Mouse (Mus musculus): ENCODE measurements around the gene Slc38a3. TPM values are rescaled to one million over a fixed set of nuclear protein-coding genes. Genes with fewer than 3 reads are reported as not detected.

The Slc38a3 gene
- total RNA-seq, 2 experiments from 2014 or later = 74.7 to 76.2 TPM

DNA sequence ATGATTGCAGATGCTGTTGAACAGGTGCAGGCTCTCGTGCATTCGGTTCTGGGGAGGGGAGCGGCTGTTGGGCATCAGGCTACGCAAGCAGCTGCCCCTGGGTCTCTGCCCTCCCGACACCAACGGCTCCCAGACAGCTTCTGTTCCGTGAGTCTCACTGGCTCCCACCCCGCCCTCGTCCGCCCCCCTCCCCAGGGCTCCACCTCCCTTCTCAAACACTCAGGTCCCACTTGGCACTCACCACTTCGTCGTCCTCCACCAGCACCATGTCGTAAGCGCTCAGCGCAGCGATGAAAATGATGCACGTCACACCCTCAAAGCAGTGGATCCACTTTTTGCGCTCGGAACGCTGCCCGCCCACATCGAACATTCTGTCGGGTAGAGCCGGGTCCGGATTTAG, 7.0 kb upstream of the Slc38a3 start:
- no peak for TF ChIP-seq CTCF (IDR thresholded peaks at IDR 0.05)
- Histone ChIP-seq H3K4me3 (peak overlapping the region; percentile 46), H3K27ac (no peak overlapping the region)
- intact Hi-C loops (cut with DNase I) = loop anchor here (1.0 to 2.0 kb wide), 2 partner anchors 31 to 32 kb away; no protein-coding TSS in a partner anchor
- no peak for DNase-seq (ENCODE audit: extremely low spot score in 1 of 2, low spot score in 2 of 2)

GRCm38 (mm10) chr9:107675671-107676301, 6.5 kb upstream of the Slc38a3 start:
- intact Hi-C loops (cut with DNase I) = loop anchor here (1.0 to 2.0 kb wide), 2 partner anchors 30 to 33 kb away; no protein-coding TSS in a partner anchor
- Histone ChIP-seq H3K27ac (no peak overlapping the region), H3K4me3 (peak overlapping the region; percentile 46)
- peak; percentile 91 for TF ChIP-seq CTCF (IDR thresholded peaks at IDR 0.05)
- peak; percentile 74 to 80 for DNase-seq (ENCODE audit: extremely low spot score in 1 of 2, low spot score in 2 of 2)

GRCm38 (mm10) chr9:107674609-107675429, 5.5 kb upstream of the Slc38a3 start:
- Histone ChIP-seq H3K4me3 (no peak overlapping the region), H3K27ac (no peak overlapping the region)
- intact Hi-C loops (cut with DNase I) = no loop called here
- TF ChIP-seq CTCF (IDR thresholded peaks at IDR 0.05) = no peak
- no peak for DNase-seq (ENCODE audit: extremely low spot score in 1 of 2, low spot score in 2 of 2)

DNA sequence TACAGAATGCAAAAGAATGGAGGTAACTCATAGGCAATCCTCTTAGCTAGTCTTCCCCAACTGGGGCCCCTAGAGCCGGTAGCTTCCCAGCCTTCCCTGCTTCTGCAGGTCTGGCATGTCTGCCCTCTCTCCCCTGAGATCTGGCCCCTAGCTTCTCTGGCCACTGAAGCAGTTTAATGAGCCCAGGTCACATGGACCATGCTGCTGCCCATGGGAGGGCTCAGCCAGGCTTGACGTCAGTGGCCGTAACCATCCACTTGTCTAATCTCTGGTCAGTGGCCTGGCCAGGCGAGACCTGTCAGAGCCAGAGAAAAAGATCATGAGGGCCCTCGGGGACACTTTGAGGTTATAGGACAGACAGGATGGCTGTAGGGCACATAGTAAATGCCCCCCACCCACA, 929 bp upstream of the Slc38a3 start:
- intact Hi-C loops (cut with DNase I) = no loop called here
- Histone ChIP-seq H3K4me3 (no peak overlapping the region), H3K27ac (no peak overlapping the region)
- no peak for DNase-seq (ENCODE audit: extremely low spot score in 1 of 2, low spot score in 2 of 2)
- TF ChIP-seq CTCF (IDR thresholded peaks at IDR 0.05) = no peak

GRCm38 (mm10) chr9:107668916-107669315, 414 bp downstream of the Slc38a3 start:
- no peak overlapping the region for H3K4me3 ChIP-seq
- no peak overlapping the region for H3K27ac ChIP-seq
- no peak for TF ChIP-seq CTCF (IDR thresholded peaks at IDR 0.05)
- intact Hi-C loops (cut with DNase I) = no loop called here
- DNase-seq (ENCODE audit: extremely low spot score in 1 of 2, low spot score in 2 of 2) = no peak

- no peak overlapping the region for H3K27ac ChIP-seq
- no peak overlapping the region for H3K4me3 ChIP-seq
- no peak for TF ChIP-seq CTCF (IDR thresholded peaks at IDR 0.05)
- intact Hi-C loops (cut with DNase I) = no loop called here
- no peak for DNase-seq (ENCODE audit: extremely low spot score in 1 of 2, low spot score in 2 of 2)
Observed at GRCm38 (mm10) chr9:107668011-107668410, 1.3 kb downstream of the Slc38a3 start.

DNA sequence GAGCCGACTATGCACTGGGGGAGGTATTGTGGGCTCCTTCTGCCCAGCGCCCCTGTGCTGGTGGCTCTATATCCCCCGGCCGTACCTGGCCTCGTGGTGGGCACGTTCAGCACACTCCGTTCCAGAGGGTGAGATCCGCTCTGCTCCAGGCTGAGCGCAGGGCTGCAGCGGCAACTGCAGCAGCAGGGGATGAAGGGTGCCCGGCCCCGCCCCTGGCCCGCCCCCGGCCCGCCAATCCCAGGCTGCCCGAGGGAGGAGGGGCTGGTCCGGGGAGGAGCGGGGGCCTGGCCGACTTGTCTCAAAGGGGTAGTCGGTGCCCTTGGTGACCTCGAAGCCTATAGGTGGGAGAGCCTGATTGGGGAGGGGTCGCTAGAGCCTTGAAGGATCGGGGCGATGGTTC, 2.1 kb downstream of the Slc38a3 start:
- Histone ChIP-seq H3K4me3 (peak overlapping the region; percentile 48), H3K27ac (peak overlapping the region; percentile 76)
- no peak for TF ChIP-seq CTCF (IDR thresholded peaks at IDR 0.05)
- DNase-seq (ENCODE audit: extremely low spot score in 1 of 2, low spot score in 2 of 2) = peak; percentile 39 to 46
- intact Hi-C loops (cut with DNase I) = no loop called here

GRCm38 (mm10) chr9:107666751-107667205, 2.6 kb downstream of the Slc38a3 start:
- Histone ChIP-seq H3K4me3 (peak overlapping the region; percentile 48), H3K27ac (peak overlapping the region; percentile 76)
- no peak for TF ChIP-seq CTCF (IDR thresholded peaks at IDR 0.05)
- no peak for DNase-seq (ENCODE audit: extremely low spot score in 1 of 2, low spot score in 2 of 2)
- intact Hi-C loops (cut with DNase I) = no loop called here

GRCm38 (mm10) chr9:107665308-107665707, 4.0 kb downstream of the Slc38a3 start:
- peak overlapping the region; percentile 28; the same call in 1 of the 2 replicates for H3K27ac ChIP-seq

DNA sequence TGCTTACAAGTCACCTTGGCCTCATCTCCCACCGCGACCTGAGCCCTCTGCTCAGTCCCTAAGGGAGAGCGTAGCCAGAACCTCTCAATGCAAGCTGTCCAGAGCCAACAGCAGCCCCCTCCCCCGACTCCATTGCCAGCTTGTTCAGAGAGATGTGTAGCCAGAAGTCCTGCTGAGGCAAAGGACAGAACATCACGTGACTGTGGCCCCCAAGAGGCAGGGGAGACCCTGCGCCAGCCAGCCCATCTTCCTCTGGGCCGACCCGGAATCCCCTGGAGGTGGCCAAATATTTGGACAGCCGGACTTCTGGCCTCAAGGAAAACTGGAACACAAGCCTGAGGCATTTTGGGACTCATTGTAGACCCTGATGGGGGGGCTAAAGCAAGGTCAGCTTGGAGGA, 5.8 kb downstream of the Slc38a3 start:
- TF ChIP-seq CTCF (IDR thresholded peaks at IDR 0.05) = no peak
- Histone ChIP-seq H3K4me3 (no peak overlapping the region), H3K27ac (peak overlapping the region; percentile 64)
- intact Hi-C loops (cut with DNase I) = no loop called here
- DNase-seq (ENCODE audit: extremely low spot score in 1 of 2, low spot score in 2 of 2) = no peak

More at GRCm38 (mm10) chr9:107665308-107665707, 4.0 kb downstream of the Slc38a3 start:
- intact Hi-C loops (cut with DNase I) = loop anchor here (2.0 kb wide), 1 partner anchor 15 kb away; no protein-coding TSS in a partner anchor
- no peak for DNase-seq (ENCODE audit: extremely low spot score in 1 of 2, low spot score in 2 of 2)
- TF ChIP-seq CTCF (IDR thresholded peaks at IDR 0.05) = no peak
- peak overlapping the region; percentile 48 for H3K4me3 ChIP-seq

DNA sequence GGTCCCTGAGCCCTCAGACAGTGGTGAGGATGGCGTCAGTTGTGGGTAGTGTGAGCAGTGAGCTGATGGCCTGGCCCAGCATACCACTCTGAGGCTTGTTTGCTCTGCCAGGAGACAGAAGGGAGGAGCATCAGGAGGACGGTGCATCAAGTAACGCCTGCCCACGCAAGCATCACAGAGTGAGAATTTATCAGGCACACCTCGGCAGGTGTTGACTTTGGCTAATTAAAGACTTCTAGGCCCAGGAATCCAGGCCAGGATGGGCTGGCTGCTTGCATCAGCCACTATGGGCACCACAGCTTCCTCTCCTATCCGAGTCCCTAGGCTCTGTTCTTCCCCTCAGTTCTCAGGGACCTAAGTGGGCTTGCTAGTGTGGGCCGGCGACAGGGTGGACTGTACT, 7.0 kb downstream of the Slc38a3 start:
- TF ChIP-seq CTCF (IDR thresholded peaks at IDR 0.05) = no peak
- intact Hi-C loops (cut with DNase I) = no loop called here
- H3K27ac ChIP-seq = no peak overlapping the region
- H3K4me3 ChIP-seq = no peak overlapping the region
- no peak for DNase-seq (ENCODE audit: extremely low spot score in 1 of 2, low spot score in 2 of 2)

- intact Hi-C loops (cut with DNase I) = no loop called here
- DNase-seq (ENCODE audit: extremely low spot score in 1 of 2, low spot score in 2 of 2) = no peak
- no peak overlapping the region for H3K4me3 ChIP-seq
- no peak for TF ChIP-seq CTCF (IDR thresholded peaks at IDR 0.05)
- H3K27ac ChIP-seq = no peak overlapping the region
Observed at GRCm38 (mm10) chr9:107660777-107661176, 8.6 kb downstream of the Slc38a3 start.
